Mouse (Mus musculus) heart, embryonic 11.5 days (tissue): ENCODE measurements around the gene Pgc. TPM values are rescaled to one million over a fixed set of nuclear protein-coding genes. Genes with fewer than 3 reads are reported as not detected.

Source experiments
- ATAC-seq: fragments of 200-750 bp; cut with Nextera tagmentation; replicated peaks from 2 replicates; pipeline ENCODE4 v1.8.0; 2017; ENCODE audit warnings: moderate library complexity; ENCODE audit not compliant: insufficient number of reproducible peaks, low FRiP score, low TSS enrichment
- H3K27ac ChIP-seq: fragments of 300-500 bp; sonication (generic); 2 replicates; pipeline ENCODE4 v1.5.1; 2014; ENCODE audit warnings: mild to moderate bottlenecking, low read depth, low read length
- H3K27me3 ChIP-seq: fragments of 300-500 bp; sonication (generic); 2 replicates; pipeline ENCODE4 v1.6.1; 2014; ENCODE audit warnings: mild to moderate bottlenecking, low read length, mixed read lengths; ENCODE audit not compliant: control insufficient read depth, insufficient read depth
- H3K36me3 ChIP-seq: fragments of 300-500 bp; sonication (generic); 2 replicates; pipeline ENCODE4 v1.6.1; 2014; ENCODE audit warnings: mild to moderate bottlenecking, low read length, moderate library complexity, mixed read lengths; ENCODE audit not compliant: control insufficient read depth, insufficient read depth
- H3K4me1 ChIP-seq: fragments of 300-500 bp; sonication (generic); 2 replicates; pipeline ENCODE4 v1.6.1; 2014; ENCODE audit warnings: low read length; ENCODE audit not compliant: control insufficient read depth, insufficient read depth
- H3K4me2 ChIP-seq: fragments of 300-500 bp; sonication (generic); 2 replicates; pipeline ENCODE4 v1.6.1; 2014; ENCODE audit warnings: mild to moderate bottlenecking, moderate library complexity
- H3K4me3 ChIP-seq: fragments of 300-500 bp; sonication (generic); 2 replicates; pipeline ENCODE4 v1.5.1; 2014; ENCODE audit warnings: low read depth, low read length
- H3K9ac ChIP-seq: fragments of 300-500 bp; sonication (generic); 2 replicates; pipeline ENCODE4 v1.6.1; 2014; ENCODE audit warnings: mild to moderate bottlenecking, low read depth, low read length, moderate library complexity
- H3K9me3 ChIP-seq: fragments of 300-500 bp; sonication (generic); replicated peaks from 2 replicates; pipeline ENCODE4 v1.6.1; 2016; ENCODE audit warnings: low read length; ENCODE audit not compliant: control insufficient read depth
- WGBS: fragments of 180-500 bp; shearing (Covaris S2); extraction: QIAGEN DNeasy Blood & Tissue Kit; methylation state at CpG from one replicate; pipeline ENCODE4 v1.1.7; 2014; ENCODE audit not compliant: insufficient replicate concordance; 5-methylcytosine and 5-hydroxymethylcytosine counted together
- polyA plus RNA-seq: library from polyadenylated mRNA; unstranded; fragments of >200 nt; fragmentation: Nextera tagmentation; extraction: Ambion mirVana; gene quantifications from 2 replicates; pipeline ENCODE4 v1.2.1, GENCODE M21; 2014

Pgc gene
- polyA plus RNA-seq, 1 experiment from 2014 or later: not detected

DNA sequence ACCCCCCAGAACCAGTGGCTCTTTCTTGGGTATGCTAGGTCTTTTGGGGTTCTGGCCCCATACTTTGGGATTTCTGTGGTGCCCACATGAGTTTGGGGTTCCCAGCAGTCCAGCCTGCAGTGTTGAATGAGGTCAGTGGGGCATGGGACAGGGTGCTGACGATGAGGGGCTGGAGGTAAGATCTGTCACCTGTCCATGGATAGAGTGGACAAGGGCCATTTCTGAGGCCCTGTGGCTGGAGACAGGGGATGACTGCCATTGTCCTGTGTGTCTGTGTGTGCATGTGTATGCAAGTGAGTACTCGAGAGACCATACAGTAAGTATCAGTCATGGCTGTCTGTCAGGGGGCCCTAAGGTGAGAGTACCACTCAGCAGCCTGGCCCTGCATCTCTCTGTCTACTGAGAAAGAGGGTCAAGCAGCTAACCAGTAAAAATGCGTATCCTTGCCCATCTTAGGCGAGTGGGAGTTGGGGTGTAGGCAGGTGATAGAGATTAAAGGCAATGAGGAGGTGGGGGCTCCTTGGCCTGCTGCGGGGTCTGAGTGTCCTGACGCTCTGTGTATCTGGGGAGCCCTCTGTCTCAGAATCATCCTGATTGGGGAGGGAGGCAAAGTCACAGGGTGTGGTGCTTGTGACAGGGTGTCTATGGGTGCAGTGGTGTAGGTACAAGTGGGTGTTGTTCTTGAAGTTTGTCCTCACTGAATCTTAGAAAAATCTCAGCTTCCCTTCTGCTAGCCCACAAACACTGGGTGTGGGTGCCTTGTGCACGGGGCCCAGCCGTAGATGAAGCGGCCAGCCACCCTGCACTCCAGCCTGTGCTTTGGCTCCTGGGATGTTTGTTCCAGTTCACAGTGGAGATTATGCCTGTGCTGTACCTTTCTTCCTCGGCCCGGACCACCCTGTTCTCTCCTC is 43.0 kb downstream of the Pgc start:
- no peaks in the 10 kb centered on the region for H3K27me3 ChIP-seq
- H3K36me3 ChIP-seq: no peaks in the 10 kb centered on the region
- H3K27ac ChIP-seq: no peak overlapping the region
- WGBS: 81% methylated on average over 11 of the region's 11 CpGs
- peaks cover 14% of the 10 kb centered on the region for H3K4me1 ChIP-seq
- H3K4me3 ChIP-seq: no peak overlapping the region
- no peak overlapping the region for H3K4me2 ChIP-seq
- 0 out of 2 replicates have a peak, but pooled peaks cover 3% of the 10 kb centered on the region for H3K9me3 ChIP-seq
- ATAC-seq: no peak
- no peak overlapping the region for H3K9ac ChIP-seq

DNA sequence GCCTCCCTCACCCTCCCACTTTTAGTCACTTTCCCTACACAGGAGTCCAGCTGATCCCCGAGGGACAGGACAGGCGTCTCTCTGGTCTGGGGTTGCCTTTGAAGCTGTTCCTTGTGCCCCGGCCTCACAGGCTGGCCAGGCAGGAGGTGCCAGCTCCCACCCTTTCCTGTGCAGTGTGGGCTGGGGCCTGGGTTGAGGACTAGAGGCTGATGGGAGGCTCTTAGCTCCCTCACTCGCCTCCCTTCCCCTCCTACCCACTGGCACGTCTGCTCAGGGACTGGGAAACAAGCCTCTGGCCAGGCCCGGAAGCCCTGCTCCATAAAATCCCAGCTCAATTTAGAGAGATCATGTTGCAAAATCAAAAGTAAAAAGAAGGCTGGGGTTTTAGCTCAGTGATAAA is 47.0 kb downstream of the Pgc start:
- Histone ChIP-seq H3K36me3 (no peaks in the 10 kb centered on the region), H3K9ac (no peak overlapping the region), H3K4me1 (peaks cover 12% of the 10 kb centered on the region), H3K4me2 (no peak overlapping the region), H3K27me3 (no peaks in the 10 kb centered on the region), H3K4me3 (no peak overlapping the region), H3K9me3 (0 out of 2 replicates have a peak, but pooled peaks cover 3% of the 10 kb centered on the region), H3K27ac (no peak overlapping the region)
- 56% methylated on average over 6 of the region's 6 CpGs for WGBS
- ATAC-seq: no peak

DNA sequence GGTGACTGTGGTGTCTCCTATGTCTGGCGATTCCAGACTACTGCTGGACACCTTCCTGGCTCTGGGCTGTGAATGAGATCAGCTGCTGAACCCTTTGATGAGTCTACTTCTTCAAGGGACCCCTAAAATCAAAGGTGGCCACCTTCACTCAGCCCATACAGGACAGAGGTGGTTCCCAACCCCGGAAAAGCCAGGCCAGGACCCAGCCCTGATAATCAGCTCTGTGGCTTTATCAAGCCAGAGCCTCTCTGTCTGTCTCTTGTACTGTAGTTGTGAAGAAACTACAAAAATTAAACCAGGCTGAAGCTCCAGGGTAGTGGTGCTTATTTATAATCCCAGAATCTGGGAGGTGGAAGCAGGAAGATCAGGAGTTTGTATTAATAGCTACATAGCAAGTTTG is 50.5 kb downstream of the Pgc start:
- no peak for ATAC-seq
- Histone ChIP-seq H3K9me3 (0 out of 2 replicates have a peak, but pooled peaks cover 3% of the 10 kb centered on the region), H3K4me3 (no peak overlapping the region), H3K4me2 (no peak overlapping the region), H3K4me1 (peaks cover 7% of the 10 kb centered on the region), H3K9ac (no peak overlapping the region), H3K27me3 (no peaks in the 10 kb centered on the region), H3K27ac (no peak overlapping the region), H3K36me3 (no peaks in the 10 kb centered on the region)
- 46% methylated on average over 2 of the region's 2 CpGs for WGBS

DNA sequence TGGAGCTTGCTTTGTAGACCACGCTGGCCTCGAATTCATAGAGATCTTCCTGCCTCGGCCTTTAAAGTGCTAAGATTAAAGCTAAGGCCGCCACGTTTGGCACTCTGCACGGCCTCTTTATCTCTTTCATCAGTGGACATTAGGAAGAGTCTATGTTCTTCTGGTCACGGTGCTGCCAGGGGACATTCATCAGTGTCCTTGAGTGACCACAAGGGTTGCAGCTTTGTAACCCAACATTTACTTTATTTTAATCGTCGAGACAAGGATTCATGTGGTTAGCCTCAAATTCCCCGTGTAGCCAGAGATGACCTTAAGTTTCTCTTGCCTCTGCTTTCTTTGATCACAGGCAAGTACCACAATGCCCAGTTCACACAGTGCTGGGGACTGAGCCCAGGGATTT is 53.8 kb downstream of the Pgc start:
- H3K4me3 ChIP-seq: no peak overlapping the region
- no peak for ATAC-seq
- H3K27ac ChIP-seq: no peak overlapping the region
- no peak overlapping the region for H3K9ac ChIP-seq
- WGBS: 76% methylated on average over 10 of the region's 10 CpGs
- no peaks in the 10 kb centered on the region for H3K36me3 ChIP-seq
- no peaks in the 10 kb centered on the region for H3K9me3 ChIP-seq
- H3K4me1 ChIP-seq: peaks cover 13% of the 10 kb centered on the region; the same call in 1 of the 2 replicates
- H3K4me2 ChIP-seq: no peak overlapping the region
- H3K27me3 ChIP-seq: no peaks in the 10 kb centered on the region

DNA sequence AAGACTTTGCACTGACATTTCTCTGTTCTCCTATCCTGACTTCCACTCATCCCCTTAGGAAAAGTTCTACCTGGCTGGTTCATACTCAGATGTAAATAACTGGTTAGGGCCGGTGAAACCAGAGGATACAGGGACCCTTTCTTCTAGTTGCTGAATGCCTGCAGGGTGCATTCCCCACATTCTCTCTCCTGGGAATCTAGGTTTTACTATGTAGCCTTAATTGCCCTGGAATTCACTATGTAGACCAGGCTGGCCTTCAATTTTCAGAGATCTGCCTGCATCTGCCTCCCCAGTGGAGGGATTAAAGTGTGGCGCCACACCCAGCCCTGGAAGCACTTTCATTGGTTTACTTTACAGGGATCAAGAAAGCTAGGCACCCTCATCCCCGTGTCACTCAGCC is 55.8 kb downstream of the Pgc start:
- no peaks in the 10 kb centered on the region for H3K9me3 ChIP-seq
- no peak overlapping the region for H3K4me2 ChIP-seq
- H3K4me3 ChIP-seq: no peak overlapping the region
- 77% methylated on average over 3 of the region's 3 CpGs for WGBS
- H3K27me3 ChIP-seq: 0 out of 2 replicates have a peak, but pooled peaks cover 5% of the 10 kb centered on the region
- H3K27ac ChIP-seq: no peak overlapping the region
- peaks cover 16% of the 10 kb centered on the region for H3K4me1 ChIP-seq
- no peaks in the 10 kb centered on the region for H3K36me3 ChIP-seq
- no peak overlapping the region for H3K9ac ChIP-seq
- ATAC-seq: no peak

DNA sequence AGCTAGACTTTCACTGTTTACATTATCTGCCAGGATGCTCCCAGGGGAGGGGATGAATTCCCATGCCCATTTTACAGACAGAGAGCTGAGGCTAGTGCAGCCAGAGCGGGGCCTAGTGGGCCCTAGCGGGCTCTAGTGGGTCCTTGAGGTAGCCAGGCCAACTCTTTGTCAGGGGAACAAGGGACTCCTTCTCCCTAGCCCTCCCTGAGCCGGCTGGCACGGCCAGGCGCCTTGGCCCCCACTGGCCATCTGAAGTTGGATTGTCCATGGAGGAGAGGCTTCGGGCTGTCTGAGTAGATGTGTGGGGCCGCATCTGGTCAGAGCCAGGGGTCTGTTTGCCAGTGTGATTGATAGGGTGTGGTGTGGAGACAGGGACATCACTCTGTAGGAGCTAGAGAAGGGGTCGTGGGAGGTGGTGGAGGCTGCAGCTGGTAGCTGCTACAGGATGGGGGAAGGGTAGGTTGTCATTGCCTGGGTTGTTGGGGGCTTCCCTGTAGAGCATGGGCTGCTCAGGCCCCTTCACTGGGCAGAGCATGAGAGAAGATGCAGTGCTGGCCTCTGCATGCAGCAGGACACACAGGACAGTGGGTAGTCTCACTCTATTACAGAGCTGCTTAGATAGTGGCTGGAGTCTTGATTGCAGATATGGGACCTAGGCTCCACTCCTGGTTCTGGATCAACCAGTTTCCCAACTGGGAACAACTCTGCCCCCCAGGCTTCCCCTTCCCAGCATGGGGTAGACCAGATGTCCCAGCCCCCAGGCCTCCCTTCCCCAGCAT is 57.0 kb downstream of the Pgc start:
- Histone ChIP-seq H3K36me3 (no peaks in the 10 kb centered on the region), H3K4me2 (no peak overlapping the region), H3K9me3 (no peaks in the 10 kb centered on the region), H3K4me3 (no peak overlapping the region), H3K4me1 (peaks cover 24% of the 10 kb centered on the region), H3K27me3 (0 out of 2 replicates have a peak, but pooled peaks cover 8% of the 10 kb centered on the region), H3K9ac (no peak overlapping the region), H3K27ac (no peak overlapping the region)
- 66% methylated on average over 8 of the region's 8 CpGs for WGBS
- no peak for ATAC-seq

Other genes starting within 250 kb of the Pgc start
- 15.9 and 18.3 TPM in 2 replicates for gene Taf8, start 224.6 kb upstream of the Pgc start, polyA plus RNA-seq
- 559 and 565 TPM in 2 replicates for gene Ccnd3, start 221.8 kb upstream of the Pgc start, polyA plus RNA-seq
- 26.8 TPM in 2 replicates for gene Bysl, start 115.3 kb upstream of the Pgc start, polyA plus RNA-seq
- 30.3 and 36.4 TPM in 2 replicates for gene Med20, start 115.3 kb upstream of the Pgc start, polyA plus RNA-seq
- 1.6 and 1.8 TPM in 2 replicates for gene Gm20517, start 115.3 kb upstream of the Pgc start, polyA plus RNA-seq
- gene Usp49, start 96.2 kb upstream of the Pgc start, polyA plus RNA-seq: 2.7 and 3.7 TPM in 2 replicates
- 322 and 360 TPM in 2 replicates for gene Tomm6, start 38.5 kb upstream of the Pgc start, polyA plus RNA-seq
- gene Frs3, start 37.8 kb upstream of the Pgc start, polyA plus RNA-seq: 2.2 and 2.7 TPM in 2 replicates
- 0.94 and 1.3 TPM in 2 replicates for gene Gm21981, start 32.4 kb upstream of the Pgc start, polyA plus RNA-seq
- 0.39 TPM in 1 of 2 replicates, not detected in the other for gene Prickle4, start 32.1 kb upstream of the Pgc start, polyA plus RNA-seq
- gene Tfeb, start 10.2 kb downstream of the Pgc start, polyA plus RNA-seq: 16.3 and 17.0 TPM in 2 replicates
- gene Mdfi, start 107.8 kb downstream of the Pgc start, polyA plus RNA-seq: 28.2 and 34.6 TPM in 2 replicates
- 15.6 and 21.1 TPM in 2 replicates for gene Foxp4, start 197.8 kb downstream of the Pgc start, polyA plus RNA-seq